Mouse (Mus musculus) kidney, postnatal 4 days (tissue): ENCODE measurements around the gene Gm14401.
A peak's percentile ranks its signal among the peaks of the same experiment; 100 is the strongest.
"Not testable (repeated sequence)": the region's sequence is repeated elsewhere in the genome, so short reads cannot be mapped to it uniquely, and the experiment has no call there.

Experiments
- DNase-seq, 2 experiments: peaks; one replicate each; pipeline ENCODE4 v3.0.0; 2021; ENCODE audit warnings: mixed read lengths in 2 of 2

Gm14401 gene

GRCm38 (mm10) chr2:177073432-177074423 is at the start of gene Gm14401:
Gene Gm14401 (plus strand): TSS chr2:177074320.
- DNase-seq, result peak in 1 of 2 experiments; percentile 3

- not testable (repeated sequence) for DNase-seq
Measured at GRCm38 (mm10) chr2:177072807-177073206, 1.3 kb upstream of the Gm14401 start.

GRCm38 (mm10) chr2:177075015-177075414 is 895 bp downstream of the Gm14401 start:
- not testable (repeated sequence) for DNase-seq

- not testable (repeated sequence) for DNase-seq
Measured at GRCm38 (mm10) chr2:177079866-177080265, 5.7 kb downstream of the Gm14401 start.

- DNase-seq, result not testable (repeated sequence)
Measured at GRCm38 (mm10) chr2:177109086-177109485, 35.0 kb downstream of the Gm14401 start.

- not testable (repeated sequence) for DNase-seq
Measured at GRCm38 (mm10) chr2:177129097-177129496, 55.0 kb downstream of the Gm14401 start.
